Mouse (Mus musculus) kidney, postnatal 36 days (tissue): ENCODE measurements around the gene Gtpbp6.
A peak's percentile ranks its signal among the peaks of the same experiment; 100 is the strongest.
"Not testable (repeated sequence)": the region's sequence is repeated elsewhere in the genome, so short reads cannot be mapped to it uniquely, and the experiment has no call there.

Source experiments
- DNase-seq, 2 experiments: peaks; one replicate each; pipeline ENCODE4 v3.0.0; 2021 to 2022; ENCODE audit warnings: mixed read lengths in 2 of 2

Gtpbp6 gene

GRCm38 (mm10) chr5:110099656-110100580, 8.1 kb downstream of the Gtpbp6 start, which contains the start of gene Plcxd1:
Plcxd1 (plus strand) TSS chr5:110099969.
- DNase-seq: peak; percentile 69 to 79

GRCm38 (mm10) chr5:110098991-110099477, 9.0 kb downstream of the Gtpbp6 start:
- no peak for DNase-seq

GRCm38 (mm10) chr5:110094847-110095213, 13.2 kb downstream of the Gtpbp6 start:
- no peak for DNase-seq

GRCm38 (mm10) chr5:110094030-110094846, 13.8 kb downstream of the Gtpbp6 start, which contains the start of gene Gm35315:
Gm35315 (minus strand) TSS chr5:110094420.
- peak; percentile 89 to 92 for DNase-seq

GRCm38 (mm10) chr5:110091546-110091945, 16.5 kb downstream of the Gtpbp6 start:
- peak in 1 of 2 experiments; percentile 29 for DNase-seq

- DNase-seq: no peak
These were observed 21.7 kb downstream of the Gtpbp6 start for GRCm38 (mm10) chr5:110086161-110086866.

GRCm38 (mm10) chr5:110082961-110083360, 25.0 kb downstream of the Gtpbp6 start:
- no peak for DNase-seq

- not testable (repeated sequence) for DNase-seq
These were observed 35.6 kb downstream of the Gtpbp6 start, which contains the start of gene Gm17655 for GRCm38 (mm10) chr5:110072413-110072812. Gm17655 (minus strand) TSS chr5:110072513.

- DNase-seq: peak; percentile 91 to 92
These were observed 50.2 kb downstream of the Gtpbp6 start for GRCm38 (mm10) chr5:110057637-110058408.
